Mouse (Mus musculus) liver, embryonic 16.5 days (tissue): Measurements from ENCODE around the gene Tmprss7. TPM values are rescaled to one million over a fixed set of nuclear protein-coding genes. Genes with fewer than 3 reads are reported as not detected.

Experiments used
- ATAC-seq: fragments of 200-750 bp; cut with Nextera tagmentation; 2 replicates; pipeline ENCODE4 v1.8.0; 2017; ENCODE audit warnings: low read depth, mild to moderate bottlenecking, moderate number of reproducible peaks, moderate library complexity
- H3K27ac ChIP-seq: fragments of 300-500 bp; sonication (generic); 2 replicates; pipeline ENCODE4 v1.5.1; 2014; ENCODE audit warnings: mild to moderate bottlenecking, low read length
- H3K27me3 ChIP-seq: fragments of 300-500 bp; sonication (generic); 2 replicates; pipeline ENCODE4 v1.6.1; 2014; ENCODE audit warnings: low read depth, low read length, mixed read lengths; ENCODE audit not compliant: control insufficient read depth, insufficient read depth
- H3K36me3 ChIP-seq: fragments of 300-500 bp; sonication (generic); 2 replicates; pipeline ENCODE4 v1.6.1; 2014; ENCODE audit warnings: mild to moderate bottlenecking; ENCODE audit not compliant: control insufficient read depth, insufficient read depth
- H3K4me1 ChIP-seq: fragments of 300-500 bp; sonication (generic); 2 replicates; pipeline ENCODE4 v1.6.1; 2014; ENCODE audit warnings: low read depth, low read length, mixed read lengths; ENCODE audit not compliant: control insufficient read depth
- H3K4me2 ChIP-seq: fragments of 300-500 bp; sonication (generic); 2 replicates; pipeline ENCODE4 v1.6.1; 2014; ENCODE audit warnings: low read depth, low read length, mixed read lengths
- H3K4me3 ChIP-seq: fragments of 300-500 bp; sonication (generic); 2 replicates; pipeline ENCODE4 v1.5.1; 2014; ENCODE audit warnings: low read depth, mild to moderate bottlenecking, low read length
- H3K9ac ChIP-seq: fragments of 300-500 bp; sonication (generic); 2 replicates; pipeline ENCODE4 v1.6.1; 2014; ENCODE audit warnings: low read depth, low read length
- H3K9me3 ChIP-seq: fragments of 300-500 bp; sonication (generic); replicated peaks from 2 replicates; pipeline ENCODE4 v1.6.1; 2016; ENCODE audit warnings: low read length; ENCODE audit not compliant: control insufficient read depth
- WGBS: fragments of 180-500 bp; shearing (Covaris S2); extraction: QIAGEN DNeasy Blood & Tissue Kit; methylation state at CpG from one replicate; pipeline ENCODE4 v1.1.7; 2014; ENCODE audit not compliant: insufficient replicate concordance; 5-methylcytosine and 5-hydroxymethylcytosine counted together
- polyA plus RNA-seq: library from polyadenylated mRNA; unstranded; fragments of >200 nt; fragmentation: Nextera tagmentation; extraction: Ambion mirVana; gene quantifications from 2 replicates; pipeline ENCODE4 v1.2.1, GENCODE M21; 2015

The Tmprss7 gene
- polyA plus RNA-seq, 1 experiment from 2014 or later, result 0.13 TPM

GRCm38 (mm10) chr16:45695445-45696160 is 2.1 kb upstream of the Tmprss7 start:
- no peak for ATAC-seq
- 66% methylated on average over 9 of the region's 9 CpGs for WGBS

GRCm38 (mm10) chr16:45692851-45693250 is 607 bp downstream of the Tmprss7 start:
- 67% methylated on average over 3 of the region's 3 CpGs for WGBS
- ATAC-seq, result no peak

More at GRCm38 (mm10) chr16:45695445-45696160, 2.1 kb upstream of the Tmprss7 start:
- H3K4me2 ChIP-seq, result no peak overlapping the region
- H3K27me3 ChIP-seq, result no peaks in the 10 kb centered on the region
- H3K4me3 ChIP-seq, result no peak overlapping the region
- H3K9ac ChIP-seq, result no peak overlapping the region
- H3K36me3 ChIP-seq, result no peaks in the 10 kb centered on the region
- H3K4me1 ChIP-seq, result no peaks in the 10 kb centered on the region
- H3K27ac ChIP-seq, result no peak overlapping the region
- H3K9me3 ChIP-seq, result no peaks in the 10 kb centered on the region

GRCm38 (mm10) chr16:45690178-45690577 is 3.3 kb downstream of the Tmprss7 start:
- Histone ChIP-seq H3K27me3 (no peaks in the 10 kb centered on the region), H3K9ac (no peak overlapping the region), H3K9me3 (no peaks in the 10 kb centered on the region), H3K4me3 (no peak overlapping the region), H3K36me3 (no peaks in the 10 kb centered on the region), H3K4me2 (no peak overlapping the region), H3K4me1 (no peaks in the 10 kb centered on the region), H3K27ac (no peak overlapping the region)
- WGBS, result 36% methylated on average over 4 of the region's 4 CpGs
- no peak for ATAC-seq

More at GRCm38 (mm10) chr16:45692851-45693250, 607 bp downstream of the Tmprss7 start:
- Histone ChIP-seq H3K9me3 (no peaks in the 10 kb centered on the region), H3K9ac (no peak overlapping the region), H3K4me3 (no peak overlapping the region), H3K4me1 (no peaks in the 10 kb centered on the region), H3K27ac (no peak overlapping the region), H3K4me2 (no peak overlapping the region), H3K36me3 (no peaks in the 10 kb centered on the region), H3K27me3 (no peaks in the 10 kb centered on the region)

GRCm38 (mm10) chr16:45686833-45687232 is 6.6 kb downstream of the Tmprss7 start:
- H3K9me3 ChIP-seq, result no peaks in the 10 kb centered on the region
- H3K27ac ChIP-seq, result no peak overlapping the region
- no peaks in the 10 kb centered on the region for H3K4me1 ChIP-seq
- no peak overlapping the region for H3K4me2 ChIP-seq
- no peak for ATAC-seq
- H3K27me3 ChIP-seq, result no peaks in the 10 kb centered on the region
- H3K9ac ChIP-seq, result no peak overlapping the region
- H3K36me3 ChIP-seq, result no peaks in the 10 kb centered on the region
- no peak overlapping the region for H3K4me3 ChIP-seq
- WGBS, result 54% methylated on average over 3 of the region's 3 CpGs

- Histone ChIP-seq H3K27me3 (no peaks in the 10 kb centered on the region), H3K9me3 (no peaks in the 10 kb centered on the region), H3K4me3 (no peak overlapping the region), H3K4me1 (no peaks in the 10 kb centered on the region), H3K27ac (no peak overlapping the region), H3K4me2 (no peak overlapping the region), H3K36me3 (no peaks in the 10 kb centered on the region), H3K9ac (no peak overlapping the region)
- WGBS, result 60% methylated on average over 3 of the region's 3 CpGs
- ATAC-seq, result no peak
Observed at GRCm38 (mm10) chr16:45685295-45685694, 8.2 kb downstream of the Tmprss7 start.

GRCm38 (mm10) chr16:45684815-45685214 is 8.6 kb downstream of the Tmprss7 start:
- Histone ChIP-seq H3K4me2 (no peak overlapping the region), H3K9me3 (no peaks in the 10 kb centered on the region), H3K27me3 (no peaks in the 10 kb centered on the region), H3K27ac (no peak overlapping the region), H3K9ac (no peak overlapping the region), H3K4me3 (no peak overlapping the region), H3K4me1 (no peaks in the 10 kb centered on the region), H3K36me3 (no peaks in the 10 kb centered on the region)
- ATAC-seq, result no peak
- 12% methylated on average over 8 of the region's 8 CpGs for WGBS

GRCm38 (mm10) chr16:45676462-45676861 is 17.0 kb downstream of the Tmprss7 start:
- Histone ChIP-seq H3K4me2 (no peak overlapping the region), H3K4me3 (no peak overlapping the region), H3K36me3 (no peaks in the 10 kb centered on the region), H3K9ac (no peak overlapping the region), H3K4me1 (no peaks in the 10 kb centered on the region), H3K27me3 (no peaks in the 10 kb centered on the region), H3K27ac (no peak overlapping the region), H3K9me3 (no peaks in the 10 kb centered on the region)
- no peak for ATAC-seq
- 9% methylated on average over 1 of the region's 1 CpGs for WGBS

GRCm38 (mm10) chr16:45670005-45670404 is 23.5 kb downstream of the Tmprss7 start:
- Histone ChIP-seq H3K27ac (no peak overlapping the region), H3K36me3 (no peaks in the 10 kb centered on the region), H3K4me3 (no peak overlapping the region), H3K4me1 (no peaks in the 10 kb centered on the region), H3K27me3 (no peaks in the 10 kb centered on the region), H3K9ac (no peak overlapping the region), H3K4me2 (no peak overlapping the region), H3K9me3 (no peaks in the 10 kb centered on the region)
- ATAC-seq, result no peak
- 51% methylated on average over 4 of the region's 4 CpGs for WGBS

GRCm38 (mm10) chr16:45668178-45668577 is 25.3 kb downstream of the Tmprss7 start:
- Histone ChIP-seq H3K27me3 (no peaks in the 10 kb centered on the region), H3K9ac (no peak overlapping the region), H3K36me3 (no peaks in the 10 kb centered on the region), H3K4me3 (no peak overlapping the region), H3K4me2 (no peak overlapping the region), H3K9me3 (no peaks in the 10 kb centered on the region), H3K4me1 (no peaks in the 10 kb centered on the region), H3K27ac (no peak overlapping the region)
- 19% methylated on average over 3 of the region's 3 CpGs for WGBS
- ATAC-seq, result no peak
